In genomic region chr6:115972083-115972764, GRCm38 (mm10) we compare ENCODE assay signal across 14 mouse cellular contexts. TPM values are rescaled to one million over a fixed set of nuclear protein-coding genes. Genes with fewer than 3 reads are reported as not detected.
DNase-seq lines count a peak whose midpoint lies in the region; ATAC-seq lines count a peak whose summit lies in the region.
"Had no signal": no experiment of that assay in that cellular context is flagged by ENCODE, and none has a peak within 500 bp of the region (broad histone marks: within the 10 kb centered on the region; RNA-seq: fewer than 3 reads in every experiment).

No protein-coding gene starts in this region.

- 71% methylated on average over 7 of the region's 7 CpGs for whole genome bisulfite sequencing in heart, embryonic 13.5 days
- 58% methylated on average over 7 of the region's 7 CpGs for WGBS in lung, embryonic 15.5 days
- 79% methylated on average over 7 of the region's 7 CpGs for WGBS in embryonic facial prominence, embryonic 12.5 days
- 76% methylated on average over 7 of the region's 7 CpGs for WGBS in forebrain, embryonic 16.5 days

- H3K4me2 ChIP-seq in heart, embryonic 13.5 days = no peak overlapping the region
- H3K4me2 ChIP-seq in lung, embryonic 15.5 days = no peak overlapping the region
- H3K4me2 ChIP-seq in embryonic facial prominence, embryonic 12.5 days (replicated peaks) = no peak overlapping the region
- H3K4me2 ChIP-seq in forebrain, embryonic 16.5 days (ENCODE audit: low read length) = no peak overlapping the region

- DNase-seq in heart, postnatal 4 days = no peak
- DNase-seq in lung, postnatal 25 days (ENCODE audit: low spot score) = no peak
- DNase-seq in retina, postnatal 1 day = no peak
- DNase-seq in left cerebral cortex, adult 8-10 months (ENCODE audit: low spot score in 2 of 2) = no peak
- DNase-seq: adrenal gland, postnatal 25 days; kidney, adult 11 months had no signal

- no peaks in the 10 kb centered on the region for H3K27me3 ChIP-seq in heart, embryonic 13.5 days (replicated peaks)
- no peaks in the 10 kb centered on the region for H3K27me3 ChIP-seq in lung, embryonic 15.5 days
- H3K27me3 ChIP-seq in embryonic facial prominence, embryonic 12.5 days = no peaks in the 10 kb centered on the region
- H3K27me3 ChIP-seq in forebrain, embryonic 16.5 days (replicated peaks; ENCODE audit: control insufficient read depth, insufficient read depth, low read length) = no peaks in the 10 kb centered on the region

- peaks cover 49% of the 10 kb centered on the region for H3K4me1 ChIP-seq in heart, embryonic 13.5 days
- peaks cover 29% of the 10 kb centered on the region for H3K4me1 ChIP-seq in lung, embryonic 15.5 days
- H3K4me1 ChIP-seq in embryonic facial prominence, embryonic 12.5 days = peaks cover 24% of the 10 kb centered on the region
- H3K4me1 ChIP-seq in forebrain, embryonic 16.5 days (replicated peaks; ENCODE audit: control insufficient read depth, insufficient read depth, low read length) = peaks cover 18% of the 10 kb centered on the region

- 0 out of 2 replicates have a peak overlapping the region, but pooled peaks have one; percentile 16 for H3K9ac ChIP-seq in heart, embryonic 13.5 days
- no peak overlapping the region; the same call in 1 of the 2 replicates for H3K9ac ChIP-seq in lung, embryonic 15.5 days
- H3K9ac ChIP-seq in embryonic facial prominence, embryonic 12.5 days = no peak overlapping the region
- H3K9ac ChIP-seq in forebrain, embryonic 16.5 days (replicated peaks; ENCODE audit: low read depth, low read length) = no peak overlapping the region
- H3K9ac ChIP-seq: liver, embryonic 14.5 days had no signal

- peaks cover 57% of the 10 kb centered on the region for H3K36me3 ChIP-seq in heart, embryonic 13.5 days
- H3K36me3 ChIP-seq in lung, embryonic 15.5 days = peaks cover 56% of the 10 kb centered on the region
- no peaks in the 10 kb centered on the region for H3K36me3 ChIP-seq in embryonic facial prominence, embryonic 12.5 days
- H3K36me3 ChIP-seq in forebrain, embryonic 16.5 days (ENCODE audit: control insufficient read depth, insufficient read depth) = no peaks in the 10 kb centered on the region

- no peak overlapping the region for H3K4me3 ChIP-seq in heart, embryonic 13.5 days
- H3K4me3 ChIP-seq in lung, embryonic 15.5 days = no peak overlapping the region
- no peak overlapping the region for H3K4me3 ChIP-seq in embryonic facial prominence, embryonic 12.5 days
- no peak overlapping the region for H3K4me3 ChIP-seq in forebrain, embryonic 16.5 days (replicated peaks; ENCODE audit: low read length)

- H3K27ac ChIP-seq in heart, embryonic 13.5 days (replicated peaks) = no peak overlapping the region
- H3K27ac ChIP-seq in lung, embryonic 15.5 days = peak overlapping the region; percentile 54
- no peak overlapping the region for H3K27ac ChIP-seq in embryonic facial prominence, embryonic 12.5 days
- H3K27ac ChIP-seq in forebrain, embryonic 16.5 days (ENCODE audit: low read length) = no peak overlapping the region; the same call in 1 of the 2 replicates
- H3K27ac ChIP-seq: liver, embryonic 14.5 days had no signal

- ATAC-seq in heart, embryonic 13.5 days (ENCODE audit: extremely low read depth, insufficient number of reproducible peaks, low FRiP score, low TSS enrichment) = no peak
- peak; percentile 43; the same call in 1 of the 2 replicates for ATAC-seq in lung, embryonic 15.5 days (ENCODE audit: borderline replicate concordance, extremely low read depth, low FRiP score, low TSS enrichment)
- ATAC-seq in embryonic facial prominence, embryonic 12.5 days (ENCODE audit: insufficient number of reproducible peaks, insufficient read depth, low FRiP score, low TSS enrichment) = 0 out of 2 replicates have a peak, but pooled peaks have one; percentile 48
- ATAC-seq in forebrain, embryonic 16.5 days = peak; percentile 34

- no peaks in the 10 kb centered on the region for H3K9me3 ChIP-seq in heart, embryonic 13.5 days
- H3K9me3 ChIP-seq in lung, embryonic 15.5 days = no peaks in the 10 kb centered on the region
- H3K9me3 ChIP-seq in embryonic facial prominence, embryonic 12.5 days = no peaks in the 10 kb centered on the region
- no peaks in the 10 kb centered on the region for H3K9me3 ChIP-seq in forebrain, embryonic 16.5 days (ENCODE audit: control insufficient read depth, low read length)

RNA-seq across cellular contexts. Expression of gene Plxnd1, which starts 22.6 kb away (rescaled TPM):
- 39.6 and 43.5 TPM in 2 replicates for polyA plus RNA-seq in heart, embryonic 13.5 days (2015; fragmentation: Nextera tagmentation; extraction: Ambion mirVana)
- 100 to 1,000 TPM; 191 to 208 TPM for total RNA-seq in heart, postnatal 4 days (2021)
- 49.2 and 53.5 TPM in 2 replicates for polyA plus RNA-seq in lung, embryonic 15.5 days (2015; fragmentation: Nextera tagmentation; extraction: Ambion mirVana)
- polyA plus RNA-seq in embryonic facial prominence, embryonic 12.5 days (2016; fragmentation: Nextera tagmentation; extraction: Ambion mirVana) = 33.1 and 40.5 TPM in 2 replicates
- polyA plus RNA-seq in forebrain, embryonic 16.5 days (2015; fragmentation: Nextera tagmentation; extraction: Ambion mirVana) = 19.4 and 19.8 TPM in 2 replicates
- 100 to 1,000 TPM in 1 of 4 experiments, 10 to 100 TPM in 3; 91.7 to 106 (median 98.0) TPM for total RNA-seq in left cerebral cortex, adult 8-10 months (2022)

RNA-seq across cellular contexts. Expression of gene H1foo, which starts 27.5 kb away (rescaled TPM):
- polyA plus RNA-seq in heart, embryonic 13.5 days (2015; fragmentation: Nextera tagmentation; extraction: Ambion mirVana) = not detected in 2 replicates
- total RNA-seq in heart, postnatal 4 days (2021) = not detected
- not detected in 2 replicates for polyA plus RNA-seq in lung, embryonic 15.5 days (2015; fragmentation: Nextera tagmentation; extraction: Ambion mirVana)
- polyA plus RNA-seq in embryonic facial prominence, embryonic 12.5 days (2016; fragmentation: Nextera tagmentation; extraction: Ambion mirVana) = not detected in 2 replicates
- polyA plus RNA-seq in forebrain, embryonic 16.5 days (2015; fragmentation: Nextera tagmentation; extraction: Ambion mirVana) = not detected in 2 replicates
- total RNA-seq in left cerebral cortex, adult 8-10 months (2022) = not detected
- total RNA-seq: adrenal gland, postnatal 25 days; layer of hippocampus, postnatal 25 days; monocyte, adult 5-6 weeks had no signal
- polyA plus RNA-seq: cerebellum, adult 2 months; liver, embryonic 14.5 days had no signal

RNA-seq across cellular contexts. Expression of gene Rho, which starts 40.7 kb away (rescaled TPM):
- 0.08 TPM in 1 of 2 replicates, not detected in the other for polyA plus RNA-seq in heart, embryonic 13.5 days (2015; fragmentation: Nextera tagmentation; extraction: Ambion mirVana)
- under 1 TPM; 0.24 to 0.34 TPM for total RNA-seq in heart, postnatal 4 days (2021)
- polyA plus RNA-seq in lung, embryonic 15.5 days (2015; fragmentation: Nextera tagmentation; extraction: Ambion mirVana) = 0.20 and 0.35 TPM in 2 replicates
- 0.17 and 0.32 TPM in 2 replicates for polyA plus RNA-seq in embryonic facial prominence, embryonic 12.5 days (2016; fragmentation: Nextera tagmentation; extraction: Ambion mirVana)
- 0.15 TPM in 1 of 2 replicates, not detected in the other for polyA plus RNA-seq in forebrain, embryonic 16.5 days (2015; fragmentation: Nextera tagmentation; extraction: Ambion mirVana)
- total RNA-seq in left cerebral cortex, adult 8-10 months (2022) = under 1 TPM; 0.07 to 0.59 (median 0.24) TPM
- total RNA-seq: monocyte, adult 5-6 weeks had no signal
